Mouse (Mus musculus) embryonic fibroblast, embryonic 13.5 days (primary cell): Measurements from ENCODE around the gene Ubqln1. TPM values are rescaled to one million over a fixed set of nuclear protein-coding genes. Genes with fewer than 3 reads are reported as not detected.

ENCODE experiments used
- H3K27ac ChIP-seq: 2 replicates; pipeline ENCODE4 v1.5.1; 2012; ENCODE audit warnings: low read length, control low read depth, inconsistent platforms; ENCODE audit not compliant: insufficient read depth
- H3K4me1 ChIP-seq: 2 replicates; pipeline ENCODE4 v1.6.1; 2011; ENCODE audit warnings: low read length; ENCODE audit not compliant: control insufficient read depth, insufficient read depth
- H3K4me3 ChIP-seq: 2 replicates; pipeline ENCODE4 v1.5.1; 2011; ENCODE audit warnings: mild to moderate bottlenecking, control low read depth, low read length; ENCODE audit not compliant: insufficient read depth
- CTCF ChIP-seq: IDR thresholded peaks from 2 replicates; pipeline ENCODE4 v1.5.1; 2011; ENCODE audit warnings: mild to moderate bottlenecking, control low read depth, low read length, moderate library complexity, borderline replicate concordance; ENCODE audit not compliant: insufficient read depth
- POLR2A ChIP-seq: IDR thresholded peaks from 2 replicates; pipeline ENCODE4 v1.6.1; 2011; ENCODE audit warnings: low read depth, mild to moderate bottlenecking, control low read depth, low read length, moderate library complexity
- polyA plus RNA-seq: library from polyadenylated mRNA; stranded (reverse); fragments of >200 nt; gene quantifications from 2 replicates; pipeline ENCODE4 v1.2.4, GENCODE M21; 2011; ENCODE audit warnings: low read depth; ENCODE audit not compliant: missing spikeins, insufficient read length

Ubqln1 gene
- polyA plus RNA-seq, 1 experiment: 103 TPM

- no peak for TF ChIP-seq POLR2A
- TF ChIP-seq CTCF: no peak
Measured at GRCm38 (mm10) chr13:58202903-58203302, 12.6 kb downstream of the Ubqln1 start.

GRCm38 (mm10) chr13:58201908-58202307, 13.5 kb downstream of the Ubqln1 start:
- Histone ChIP-seq H3K4me3 (no peak overlapping the region), H3K4me1 (no peaks in the 10 kb centered on the region), H3K27ac (no peak overlapping the region)
- no peak for TF ChIP-seq POLR2A
- TF ChIP-seq CTCF: no peak

More at GRCm38 (mm10) chr13:58202903-58203302, 12.6 kb downstream of the Ubqln1 start:
- Histone ChIP-seq H3K27ac (no peak overlapping the region), H3K4me3 (no peak overlapping the region), H3K4me1 (no peaks in the 10 kb centered on the region)

- H3K4me3 ChIP-seq: no peak overlapping the region
- no peak for TF ChIP-seq POLR2A
- H3K4me1 ChIP-seq: no peaks in the 10 kb centered on the region
- no peak overlapping the region for H3K27ac ChIP-seq
Measured at GRCm38 (mm10) chr13:58201343-58201742, 14.1 kb downstream of the Ubqln1 start.

GRCm38 (mm10) chr13:58197981-58198640, 17.3 kb downstream of the Ubqln1 start:
- TF ChIP-seq CTCF: no peak
- TF ChIP-seq POLR2A: no peak
- H3K27ac ChIP-seq: no peak overlapping the region
- no peak overlapping the region for H3K4me3 ChIP-seq
- no peaks in the 10 kb centered on the region for H3K4me1 ChIP-seq

- Histone ChIP-seq H3K4me3 (no peak overlapping the region), H3K27ac (no peak overlapping the region), H3K4me1 (no peaks in the 10 kb centered on the region)
- no peak for TF ChIP-seq CTCF
- no peak for TF ChIP-seq POLR2A
Measured at GRCm38 (mm10) chr13:58197211-58197610, 18.2 kb downstream of the Ubqln1 start.

GRCm38 (mm10) chr13:58194908-58195307, 20.5 kb downstream of the Ubqln1 start:
- Histone ChIP-seq H3K27ac (no peak overlapping the region), H3K4me3 (no peak overlapping the region), H3K4me1 (no peaks in the 10 kb centered on the region)
- TF ChIP-seq CTCF: no peak
- TF ChIP-seq POLR2A: no peak

- no peaks in the 10 kb centered on the region for H3K4me1 ChIP-seq
- TF ChIP-seq POLR2A: no peak
- TF ChIP-seq CTCF: no peak
- no peak overlapping the region for H3K27ac ChIP-seq
- H3K4me3 ChIP-seq: no peak overlapping the region
Measured at GRCm38 (mm10) chr13:58193221-58193620, 22.2 kb downstream of the Ubqln1 start.

GRCm38 (mm10) chr13:58192146-58192545, 23.3 kb downstream of the Ubqln1 start:
- H3K27ac ChIP-seq: no peak overlapping the region

GRCm38 (mm10) chr13:58191516-58191915, 23.9 kb downstream of the Ubqln1 start:
- no peak overlapping the region for H3K27ac ChIP-seq
- TF ChIP-seq POLR2A (no peak), CTCF (no peak)
- no peak overlapping the region for H3K4me3 ChIP-seq
- no peaks in the 10 kb centered on the region for H3K4me1 ChIP-seq

More at GRCm38 (mm10) chr13:58192146-58192545, 23.3 kb downstream of the Ubqln1 start:
- Histone ChIP-seq H3K4me3 (no peak overlapping the region), H3K4me1 (no peaks in the 10 kb centered on the region)
- no peak for TF ChIP-seq POLR2A
- no peak for TF ChIP-seq CTCF

GRCm38 (mm10) chr13:58189473-58189872, 26.0 kb downstream of the Ubqln1 start:
- no peak overlapping the region for H3K27ac ChIP-seq
- no peak for TF ChIP-seq CTCF
- TF ChIP-seq POLR2A: no peak
- H3K4me1 ChIP-seq: no peaks in the 10 kb centered on the region
- no peak overlapping the region for H3K4me3 ChIP-seq
